Mouse (Mus musculus): ENCODE measurements around the gene Serpina1b. TPM values are rescaled to one million over a fixed set of nuclear protein-coding genes. Genes with fewer than 3 reads are reported as not detected.
"Not testable (repeated sequence)": the region's sequence is repeated elsewhere in the genome, so short reads cannot be mapped to it uniquely, and the experiment has no call there.

Serpina1b gene
- polyA plus RNA-seq (2014; fragmentation: Nextera tagmentation; extraction: Ambion mirVana): not detected in 2 replicates

DNA sequence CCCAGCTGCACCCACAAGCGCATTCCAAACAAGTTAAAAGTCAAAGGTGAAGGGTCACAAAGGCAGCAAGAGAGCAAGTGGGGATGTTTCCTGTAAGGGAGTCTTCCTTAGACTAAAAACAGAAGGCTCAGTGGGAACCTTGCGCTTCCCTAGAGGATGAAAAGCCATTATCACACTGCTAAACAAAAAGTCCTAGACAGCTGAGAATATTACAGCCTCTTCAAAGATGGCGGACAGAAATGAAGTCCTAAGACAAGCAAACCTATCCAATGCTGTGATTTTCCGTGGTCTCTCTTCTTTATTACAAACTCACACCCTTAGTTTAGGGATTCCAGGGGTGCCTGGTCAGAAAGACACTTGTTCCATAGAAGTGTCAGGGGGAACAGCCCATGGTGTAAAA, at the start of gene Serpina1b:
Gene Serpina1b, minus strand, starts transcription at position 101 of the 400 bp plus-strand sequence.
- not testable (repeated sequence) for H3K4me2 ChIP-seq (ENCODE audit: low read length); ATAC-seq; H3K27me3 ChIP-seq (replicated peaks; ENCODE audit: control insufficient read depth, insufficient read depth, low read length); H3K36me3 ChIP-seq (ENCODE audit: control insufficient read depth, insufficient read depth, low read length); H3K9me3 ChIP-seq (replicated peaks; ENCODE audit: control insufficient read depth, low read length); H3K9ac ChIP-seq (ENCODE audit: low read length); DNase-seq (ENCODE audit: low spot score); H3K4me3 ChIP-seq (ENCODE audit: low read depth, low read length); H3K27ac ChIP-seq (ENCODE audit: low read depth, low read length); H3K4me1 ChIP-seq (ENCODE audit: control insufficient read depth, insufficient read depth, low read length)
- WGBS: 78% methylated on average over 4 of the region's 4 CpGs

DNA sequence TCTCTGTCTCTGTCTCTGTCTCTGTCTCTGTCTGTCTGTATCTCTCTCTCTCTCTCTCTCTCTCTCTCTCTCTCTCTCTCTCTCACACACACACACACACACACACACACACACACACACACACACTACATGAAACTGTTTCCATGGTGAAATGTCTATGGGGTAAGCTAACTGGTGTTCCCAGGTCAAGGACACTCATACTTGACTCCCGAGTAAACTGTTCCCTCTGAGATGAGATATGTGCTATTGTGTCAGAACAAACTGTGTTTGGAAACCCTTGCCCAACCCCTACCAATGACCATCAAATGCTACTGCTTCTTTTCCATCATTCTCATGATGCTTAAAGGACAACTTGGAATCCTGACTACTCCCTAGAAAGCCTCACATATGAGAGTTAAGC, 36.7 kb upstream of the Serpina1b start:
- H3K27ac ChIP-seq (ENCODE audit: low read depth, low read length); H3K4me3 ChIP-seq (ENCODE audit: low read depth, low read length); DNase-seq (ENCODE audit: low spot score); H3K36me3 ChIP-seq (ENCODE audit: control insufficient read depth, insufficient read depth, low read length); H3K4me2 ChIP-seq (ENCODE audit: low read length); H3K4me1 ChIP-seq (ENCODE audit: control insufficient read depth, insufficient read depth, low read length); H3K27me3 ChIP-seq (replicated peaks; ENCODE audit: control insufficient read depth, insufficient read depth, low read length); ATAC-seq; H3K9me3 ChIP-seq (replicated peaks; ENCODE audit: control insufficient read depth, low read length); H3K9ac ChIP-seq (ENCODE audit: low read length): not testable (repeated sequence)
- 83% methylated on average over 1 of the region's 1 CpGs for WGBS

DNA sequence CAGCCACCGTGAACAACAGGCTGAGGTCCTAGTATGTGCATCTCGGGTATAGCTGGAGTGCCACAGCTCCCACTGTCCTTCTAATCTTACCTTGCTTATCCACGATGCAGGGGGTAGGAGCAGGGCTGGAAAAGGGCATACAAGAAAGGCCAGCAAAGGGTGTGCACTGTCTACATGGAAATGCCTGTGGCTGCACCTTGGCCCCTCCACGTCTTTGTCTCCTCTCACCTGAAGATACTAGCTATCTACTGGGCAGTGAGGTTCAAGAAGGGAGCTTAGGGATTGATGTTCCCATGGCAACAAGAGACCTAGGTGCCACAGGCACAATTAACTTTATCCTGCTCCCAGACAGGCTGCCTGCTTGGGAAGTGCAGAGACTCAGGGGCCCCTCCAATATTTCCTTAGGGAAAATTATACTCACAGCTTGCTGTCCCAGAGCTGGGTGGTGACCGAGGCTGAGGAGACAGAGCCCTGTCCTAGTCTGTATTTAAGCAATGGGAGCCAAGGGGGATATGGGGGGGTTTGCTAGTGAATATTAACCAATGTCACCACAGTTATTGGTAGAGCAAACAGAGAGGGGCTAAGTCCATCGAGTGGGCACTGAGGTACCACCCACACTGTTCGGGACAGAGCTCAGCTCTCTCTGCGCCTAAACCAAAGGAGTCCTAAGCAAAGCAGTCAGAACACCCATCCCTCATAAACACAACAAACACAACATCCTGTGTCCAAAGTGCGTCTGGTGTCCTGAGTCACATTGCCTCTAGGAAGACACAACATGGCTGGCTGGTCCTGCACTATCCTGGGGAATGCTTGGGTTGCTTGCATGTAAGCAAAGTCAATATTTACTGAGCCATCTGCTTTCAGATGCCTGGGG, 33.2 kb upstream of the Serpina1b start, which contains the start of gene Serpina1a:
Gene Serpina1a, minus strand, starts transcription at position 462 of the 874 bp plus-strand sequence.
- H3K36me3 ChIP-seq (ENCODE audit: control insufficient read depth, insufficient read depth, low read length): not testable (repeated sequence)

DNA sequence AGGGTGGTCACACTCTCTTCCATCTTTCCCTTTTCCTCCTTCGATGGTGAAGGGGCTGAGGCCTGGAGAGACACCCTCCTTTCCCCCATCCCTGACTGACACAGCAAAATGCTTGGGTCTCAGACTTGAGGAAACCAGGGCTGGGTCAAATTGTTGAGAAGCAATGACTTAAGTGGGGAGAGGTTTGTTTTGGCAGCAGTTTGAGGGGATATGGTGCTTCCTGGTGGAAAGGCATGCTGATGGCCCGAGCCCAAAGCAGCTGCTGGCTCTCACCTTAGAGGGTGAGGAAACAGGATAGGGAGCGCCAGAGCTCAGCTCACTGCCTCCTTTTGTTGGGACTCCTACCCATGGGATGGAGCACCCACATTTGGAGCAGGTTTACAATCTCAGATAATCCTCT, 30.8 kb upstream of the Serpina1b start:
- no peak overlapping the region for H3K9ac ChIP-seq (ENCODE audit: low read length)
- no peak overlapping the region for H3K27ac ChIP-seq (ENCODE audit: low read depth, low read length)
- H3K36me3 ChIP-seq (ENCODE audit: control insufficient read depth, insufficient read depth, low read length): no peaks in the 10 kb centered on the region
- H3K9me3 ChIP-seq (replicated peaks; ENCODE audit: control insufficient read depth, low read length): no peaks in the 10 kb centered on the region
- no peaks in the 10 kb centered on the region for H3K27me3 ChIP-seq (replicated peaks; ENCODE audit: control insufficient read depth, insufficient read depth, low read length)
- H3K4me1 ChIP-seq (ENCODE audit: control insufficient read depth, insufficient read depth, low read length): no peaks in the 10 kb centered on the region
- ATAC-seq: no peak
- H3K4me3 ChIP-seq (ENCODE audit: low read depth, low read length): no peak overlapping the region
- WGBS: 70% methylated on average over 3 of the region's 3 CpGs
- H3K4me2 ChIP-seq (ENCODE audit: low read length): no peak overlapping the region
- DNase-seq (ENCODE audit: low spot score): no peak

More for the DNA sequence above, 33.2 kb upstream of the Serpina1b start, which contains the start of gene Serpina1a:
- 87% methylated on average over 9 of the region's 9 CpGs for WGBS
- H3K9me3 ChIP-seq (replicated peaks; ENCODE audit: control insufficient read depth, low read length); DNase-seq (ENCODE audit: low spot score); ATAC-seq; H3K9ac ChIP-seq (ENCODE audit: low read length); H3K27me3 ChIP-seq (replicated peaks; ENCODE audit: control insufficient read depth, insufficient read depth, low read length); H3K4me3 ChIP-seq (ENCODE audit: low read depth, low read length); H3K4me1 ChIP-seq (ENCODE audit: control insufficient read depth, insufficient read depth, low read length); H3K27ac ChIP-seq (ENCODE audit: low read depth, low read length); H3K4me2 ChIP-seq (ENCODE audit: low read length): not testable (repeated sequence)

DNA sequence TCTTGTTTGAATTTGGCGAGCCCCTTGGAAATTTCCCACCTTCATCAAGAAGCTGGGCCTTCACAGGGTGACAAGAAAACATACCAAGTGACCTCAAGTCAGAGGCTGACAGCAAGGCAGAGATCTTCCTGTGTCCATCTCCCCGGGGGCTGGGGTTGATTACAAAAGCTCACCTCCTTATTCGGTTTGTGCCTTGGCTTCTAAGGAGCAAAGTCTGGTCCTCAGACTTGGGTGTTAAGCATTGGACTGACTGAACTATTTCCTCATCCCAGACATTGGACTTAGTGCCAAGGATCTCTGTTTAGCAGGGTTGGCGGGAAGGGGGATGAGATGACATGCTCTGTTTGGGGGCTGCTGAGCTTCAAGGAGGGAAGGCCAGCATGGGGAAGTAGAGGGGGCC, 30.4 kb upstream of the Serpina1b start:
- not testable (repeated sequence) for H3K27ac ChIP-seq (ENCODE audit: low read depth, low read length); H3K4me3 ChIP-seq (ENCODE audit: low read depth, low read length); ATAC-seq; H3K27me3 ChIP-seq (replicated peaks; ENCODE audit: control insufficient read depth, insufficient read depth, low read length); H3K36me3 ChIP-seq (ENCODE audit: control insufficient read depth, insufficient read depth, low read length); H3K4me2 ChIP-seq (ENCODE audit: low read length); H3K9me3 ChIP-seq (replicated peaks; ENCODE audit: control insufficient read depth, low read length); DNase-seq (ENCODE audit: low spot score); H3K9ac ChIP-seq (ENCODE audit: low read length); H3K4me1 ChIP-seq (ENCODE audit: control insufficient read depth, insufficient read depth, low read length)
- WGBS: 83% methylated on average over 3 of the region's 4 CpGs

DNA sequence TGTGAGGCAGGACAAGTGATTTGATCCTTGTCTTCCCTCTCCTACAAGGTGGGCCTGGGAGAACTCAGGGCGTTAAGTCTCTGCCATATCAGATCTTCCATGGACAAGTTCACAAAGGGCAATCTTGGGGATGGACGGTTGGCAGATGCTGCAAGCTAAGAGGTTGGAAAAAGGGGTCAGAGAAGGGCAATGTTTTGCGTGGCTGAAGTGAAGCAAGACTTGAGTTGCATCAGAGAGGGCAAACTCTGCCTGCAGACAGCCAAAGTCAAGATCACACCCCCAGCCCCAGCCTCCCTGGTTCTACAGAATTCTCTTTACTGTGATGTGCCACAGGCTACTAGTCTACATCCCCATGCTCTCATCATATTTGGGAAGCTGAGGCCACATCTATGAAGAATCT, 29.4 kb upstream of the Serpina1b start:
- not testable (repeated sequence) for ATAC-seq; H3K27me3 ChIP-seq (replicated peaks; ENCODE audit: control insufficient read depth, insufficient read depth, low read length); H3K9me3 ChIP-seq (replicated peaks; ENCODE audit: control insufficient read depth, low read length); H3K27ac ChIP-seq (ENCODE audit: low read depth, low read length); H3K4me2 ChIP-seq (ENCODE audit: low read length); DNase-seq (ENCODE audit: low spot score); H3K9ac ChIP-seq (ENCODE audit: low read length); H3K36me3 ChIP-seq (ENCODE audit: control insufficient read depth, insufficient read depth, low read length); H3K4me3 ChIP-seq (ENCODE audit: low read depth, low read length); H3K4me1 ChIP-seq (ENCODE audit: control insufficient read depth, insufficient read depth, low read length)
- WGBS: 72% methylated on average over 3 of the region's 3 CpGs

DNA sequence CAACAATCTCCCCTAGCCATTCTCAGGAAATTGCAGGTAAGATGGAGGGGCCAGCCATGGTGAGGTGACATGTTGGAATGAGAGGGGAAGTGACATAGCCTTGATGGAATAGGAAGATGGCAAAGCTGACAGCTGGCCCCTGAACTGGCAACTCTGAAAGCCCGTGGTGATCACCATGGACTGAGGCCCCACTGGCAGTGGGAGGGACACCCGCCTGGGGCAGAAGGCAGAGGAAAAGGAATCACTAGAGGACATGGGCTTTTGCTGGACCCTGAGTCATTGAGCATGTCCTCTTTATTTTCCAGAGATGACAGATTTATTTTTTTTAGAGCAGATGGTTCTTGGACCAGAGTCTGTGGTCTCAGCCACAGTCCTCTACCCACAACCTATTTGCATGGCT, 22.9 kb upstream of the Serpina1b start:
- H3K9me3 ChIP-seq (replicated peaks; ENCODE audit: control insufficient read depth, low read length); H3K27me3 ChIP-seq (replicated peaks; ENCODE audit: control insufficient read depth, insufficient read depth, low read length); H3K9ac ChIP-seq (ENCODE audit: low read length); H3K4me1 ChIP-seq (ENCODE audit: control insufficient read depth, insufficient read depth, low read length); H3K4me3 ChIP-seq (ENCODE audit: low read depth, low read length); H3K36me3 ChIP-seq (ENCODE audit: control insufficient read depth, insufficient read depth, low read length); DNase-seq (ENCODE audit: low spot score); ATAC-seq; H3K27ac ChIP-seq (ENCODE audit: low read depth, low read length); H3K4me2 ChIP-seq (ENCODE audit: low read length): not testable (repeated sequence)
- WGBS: 88% methylated on average over 2 of the region's 2 CpGs

DNA sequence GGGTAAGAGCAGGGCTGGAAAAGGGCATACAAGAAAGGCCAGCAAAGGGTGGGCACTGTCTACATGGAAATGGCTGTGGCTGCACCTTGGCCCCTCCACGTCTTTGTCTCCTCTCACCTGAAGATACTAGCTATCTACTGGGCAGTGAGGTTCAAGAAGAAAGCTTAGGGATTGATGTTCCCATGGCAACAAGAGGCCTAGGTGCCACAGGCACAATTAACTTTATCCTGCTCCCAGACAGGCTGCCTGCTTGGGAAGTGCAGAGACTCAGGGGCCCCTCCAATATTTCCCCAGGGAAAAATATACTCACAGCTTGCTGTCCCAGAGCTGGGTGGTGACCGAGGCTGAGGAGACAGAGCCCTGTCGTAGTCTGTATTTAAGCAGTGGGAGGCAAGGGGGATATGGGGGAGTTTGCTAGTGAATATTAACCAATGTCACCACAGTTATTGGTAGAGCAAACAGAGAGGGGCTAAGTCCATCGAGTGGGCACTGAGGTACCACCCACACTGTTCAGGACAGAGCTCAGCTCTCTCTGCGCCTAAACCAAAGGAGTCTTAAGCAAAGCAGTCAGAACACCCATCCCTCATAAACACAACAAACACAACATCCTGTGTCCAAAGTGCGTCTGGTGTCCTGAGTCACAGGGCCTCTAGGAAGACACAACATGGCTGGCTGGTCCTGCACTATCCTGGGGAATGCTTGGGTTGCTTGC, 2.4 kb downstream of the Serpina1b start:
- H3K9ac ChIP-seq (ENCODE audit: low read length); H3K9me3 ChIP-seq (replicated peaks; ENCODE audit: control insufficient read depth, low read length); DNase-seq (ENCODE audit: low spot score); H3K4me1 ChIP-seq (ENCODE audit: control insufficient read depth, insufficient read depth, low read length); H3K4me3 ChIP-seq (ENCODE audit: low read depth, low read length); H3K27me3 ChIP-seq (replicated peaks; ENCODE audit: control insufficient read depth, insufficient read depth, low read length); H3K36me3 ChIP-seq (ENCODE audit: control insufficient read depth, insufficient read depth, low read length); H3K4me2 ChIP-seq (ENCODE audit: low read length); ATAC-seq; H3K27ac ChIP-seq (ENCODE audit: low read depth, low read length): not testable (repeated sequence)
- WGBS: 86% methylated on average over 6 of the region's 6 CpGs

DNA sequence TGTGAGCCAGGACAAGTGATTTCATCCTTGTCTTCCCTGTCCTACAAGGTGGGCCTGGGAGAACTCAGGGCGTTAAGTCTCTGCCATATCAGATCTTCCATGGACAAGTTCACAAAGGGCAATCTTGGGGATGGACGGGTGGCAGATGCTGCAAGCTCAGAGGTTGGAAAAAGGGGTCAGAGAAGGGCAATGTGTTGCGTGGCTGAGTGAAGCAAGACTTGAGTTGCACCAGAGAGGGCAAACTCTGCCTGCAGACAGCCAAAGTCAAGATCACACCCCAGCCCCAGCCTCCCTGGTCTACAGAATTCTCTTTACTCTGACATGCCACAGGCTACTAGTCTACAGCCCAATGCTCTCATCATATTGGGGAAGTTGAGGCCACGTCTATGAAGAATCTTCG, 6.3 kb downstream of the Serpina1b start:
- not testable (repeated sequence) for ATAC-seq; H3K9ac ChIP-seq (ENCODE audit: low read length); H3K4me2 ChIP-seq (ENCODE audit: low read length); DNase-seq (ENCODE audit: low spot score); H3K4me3 ChIP-seq (ENCODE audit: low read depth, low read length); H3K9me3 ChIP-seq (replicated peaks; ENCODE audit: control insufficient read depth, low read length); H3K27ac ChIP-seq (ENCODE audit: low read depth, low read length); H3K27me3 ChIP-seq (replicated peaks; ENCODE audit: control insufficient read depth, insufficient read depth, low read length); H3K4me1 ChIP-seq (ENCODE audit: control insufficient read depth, insufficient read depth, low read length); H3K36me3 ChIP-seq (ENCODE audit: control insufficient read depth, insufficient read depth, low read length)
- 80% methylated on average over 4 of the region's 5 CpGs for WGBS

Data from forebrain, embryonic 14.5 days (tissue).